Mouse (Mus musculus): ENCODE results near the gene Lgals3bp. TPM values are rescaled to one million over a fixed set of nuclear protein-coding genes. Genes with fewer than 3 reads are reported as not detected.

Lgals3bp gene
- polyA plus RNA-seq, 1 experiment from 2014 or later = 120 TPM

GRCm38 (mm10) chr11:118369251-118369650, 32.6 kb downstream of the Lgals3bp start:
- DNase-seq (ENCODE audit: low spot score) (no peak), ATAC-seq (replicated peaks; ENCODE audit: low FRiP score, low TSS enrichment, low read depth) (no peak)
- 76% methylated on average over 5 of the region's 5 CpGs for WGBS
- no peaks in the 10 kb centered on the region for H3K27me3 ChIP-seq (replicated peaks; ENCODE audit: control insufficient read depth, insufficient read depth, low read length)
- no peaks in the 10 kb centered on the region for H3K36me3 ChIP-seq (ENCODE audit: control insufficient read depth, insufficient read depth, low read length)
- H3K9ac ChIP-seq (ENCODE audit: low read length) = no peak overlapping the region
- H3K4me2 ChIP-seq (ENCODE audit: low read length) = no peak overlapping the region
- no peak overlapping the region for H3K27ac ChIP-seq (ENCODE audit: low read depth)
- H3K9me3 ChIP-seq (ENCODE audit: control insufficient read depth, low read length) = no peaks in the 10 kb centered on the region
- H3K4me3 ChIP-seq (ENCODE audit: low read depth, low read length) = no peak overlapping the region
- H3K4me1 ChIP-seq (replicated peaks; ENCODE audit: control insufficient read depth, insufficient read depth, low read length) = peaks cover 15% of the 10 kb centered on the region

GRCm38 (mm10) chr11:118368330-118368729, 33.6 kb downstream of the Lgals3bp start:
- no peak overlapping the region for H3K4me3 ChIP-seq (ENCODE audit: low read depth, low read length)
- WGBS = 65% methylated on average over 3 of the region's 3 CpGs
- no peak overlapping the region for H3K9ac ChIP-seq (ENCODE audit: low read length)
- ATAC-seq (replicated peaks; ENCODE audit: low FRiP score, low TSS enrichment, low read depth) = no peak
- no peaks in the 10 kb centered on the region for H3K27me3 ChIP-seq (replicated peaks; ENCODE audit: control insufficient read depth, insufficient read depth, low read length)
- no peak overlapping the region for H3K27ac ChIP-seq (ENCODE audit: low read depth)
- H3K4me1 ChIP-seq (replicated peaks; ENCODE audit: control insufficient read depth, insufficient read depth, low read length) = peaks cover 21% of the 10 kb centered on the region
- no peaks in the 10 kb centered on the region for H3K9me3 ChIP-seq (ENCODE audit: control insufficient read depth, low read length)
- H3K36me3 ChIP-seq (ENCODE audit: control insufficient read depth, insufficient read depth, low read length) = no peaks in the 10 kb centered on the region
- no peak overlapping the region for H3K4me2 ChIP-seq (ENCODE audit: low read length)
- DNase-seq (ENCODE audit: low spot score) = no peak

GRCm38 (mm10) chr11:118366559-118366958, 35.3 kb downstream of the Lgals3bp start:
- DNase-seq (ENCODE audit: low spot score) = no peak
- Histone ChIP-seq H3K4me3 (ENCODE audit: low read depth, low read length) (no peak overlapping the region), H3K4me2 (ENCODE audit: low read length) (no peak overlapping the region), H3K27me3 (replicated peaks; ENCODE audit: control insufficient read depth, insufficient read depth, low read length) (no peaks in the 10 kb centered on the region), H3K9me3 (ENCODE audit: control insufficient read depth, low read length) (no peaks in the 10 kb centered on the region), H3K36me3 (ENCODE audit: control insufficient read depth, insufficient read depth, low read length) (no peaks in the 10 kb centered on the region), H3K4me1 (replicated peaks; ENCODE audit: control insufficient read depth, insufficient read depth, low read length) (peaks cover 34% of the 10 kb centered on the region), H3K9ac (ENCODE audit: low read length) (no peak overlapping the region), H3K27ac (ENCODE audit: low read depth) (no peak overlapping the region)
- WGBS = 61% methylated on average over 8 of the region's 8 CpGs
- no peak for ATAC-seq (replicated peaks; ENCODE audit: low FRiP score, low TSS enrichment, low read depth)

- ATAC-seq (replicated peaks; ENCODE audit: low FRiP score, low TSS enrichment, low read depth) = no peak
- WGBS = 47% methylated on average over 3 of the region's 3 CpGs
- no peak overlapping the region for H3K4me2 ChIP-seq (ENCODE audit: low read length)
- peaks cover 36% of the 10 kb centered on the region for H3K4me1 ChIP-seq (replicated peaks; ENCODE audit: control insufficient read depth, insufficient read depth, low read length)
- H3K27me3 ChIP-seq (replicated peaks; ENCODE audit: control insufficient read depth, insufficient read depth, low read length) = no peaks in the 10 kb centered on the region
- DNase-seq (ENCODE audit: low spot score) = no peak
- no peaks in the 10 kb centered on the region for H3K9me3 ChIP-seq (ENCODE audit: control insufficient read depth, low read length)
- H3K27ac ChIP-seq (ENCODE audit: low read depth) = no peak overlapping the region
- H3K36me3 ChIP-seq (ENCODE audit: control insufficient read depth, insufficient read depth, low read length) = no peaks in the 10 kb centered on the region
- H3K9ac ChIP-seq (ENCODE audit: low read length) = no peak overlapping the region
- H3K4me3 ChIP-seq (ENCODE audit: low read depth, low read length) = no peak overlapping the region
Measured at GRCm38 (mm10) chr11:118366108-118366507, 35.8 kb downstream of the Lgals3bp start.

GRCm38 (mm10) chr11:118365171-118365570, 36.7 kb downstream of the Lgals3bp start:
- Histone ChIP-seq H3K4me3 (ENCODE audit: low read depth, low read length) (no peak overlapping the region), H3K9ac (ENCODE audit: low read length) (no peak overlapping the region), H3K27me3 (replicated peaks; ENCODE audit: control insufficient read depth, insufficient read depth, low read length) (no peaks in the 10 kb centered on the region), H3K9me3 (ENCODE audit: control insufficient read depth, low read length) (no peaks in the 10 kb centered on the region), H3K4me1 (replicated peaks; ENCODE audit: control insufficient read depth, insufficient read depth, low read length) (peaks cover 46% of the 10 kb centered on the region), H3K27ac (ENCODE audit: low read depth) (peak overlapping the region; percentile 51), H3K4me2 (ENCODE audit: low read length) (no peak overlapping the region), H3K36me3 (ENCODE audit: control insufficient read depth, insufficient read depth, low read length) (no peaks in the 10 kb centered on the region)
- WGBS = 49% methylated on average over 7 of the region's 7 CpGs
- ATAC-seq (replicated peaks; ENCODE audit: low FRiP score, low TSS enrichment, low read depth) = peak; percentile 51; the same call in 1 of the 2 replicates
- DNase-seq (ENCODE audit: low spot score) = no peak

- ATAC-seq (replicated peaks; ENCODE audit: low FRiP score, low TSS enrichment, low read depth) = no peak
- 86% methylated on average over 4 of the region's 4 CpGs for WGBS
Measured at GRCm38 (mm10) chr11:118364021-118364420, 37.9 kb downstream of the Lgals3bp start.

GRCm38 (mm10) chr11:118362971-118363518, 38.8 kb downstream of the Lgals3bp start:
- no peak overlapping the region for H3K4me3 ChIP-seq (ENCODE audit: low read depth, low read length)
- peak overlapping the region; percentile 62 for H3K27ac ChIP-seq (ENCODE audit: low read depth)
- ATAC-seq (replicated peaks; ENCODE audit: low FRiP score, low TSS enrichment, low read depth) (peak; percentile 62), DNase-seq (ENCODE audit: low spot score) (peak; percentile 77)
- H3K36me3 ChIP-seq (ENCODE audit: control insufficient read depth, insufficient read depth, low read length) = no peaks in the 10 kb centered on the region
- no peaks in the 10 kb centered on the region for H3K9me3 ChIP-seq (ENCODE audit: control insufficient read depth, low read length)
- WGBS = under 1% methylated on average over 8 of the region's 8 CpGs
- no peak overlapping the region for H3K9ac ChIP-seq (ENCODE audit: low read length)
- H3K4me2 ChIP-seq (ENCODE audit: low read length) = peak overlapping the region; percentile 28
- no peaks in the 10 kb centered on the region for H3K27me3 ChIP-seq (replicated peaks; ENCODE audit: control insufficient read depth, insufficient read depth, low read length)
- peaks cover 46% of the 10 kb centered on the region for H3K4me1 ChIP-seq (replicated peaks; ENCODE audit: control insufficient read depth, insufficient read depth, low read length)

More at GRCm38 (mm10) chr11:118364021-118364420, 37.9 kb downstream of the Lgals3bp start:
- H3K27me3 ChIP-seq (replicated peaks; ENCODE audit: control insufficient read depth, insufficient read depth, low read length) = no peaks in the 10 kb centered on the region
- H3K9ac ChIP-seq (ENCODE audit: low read length) = no peak overlapping the region
- no peak overlapping the region for H3K4me2 ChIP-seq (ENCODE audit: low read length)
- no peak for DNase-seq (ENCODE audit: low spot score)
- H3K4me3 ChIP-seq (ENCODE audit: low read depth, low read length) = no peak overlapping the region
- no peaks in the 10 kb centered on the region for H3K9me3 ChIP-seq (ENCODE audit: control insufficient read depth, low read length)
- H3K36me3 ChIP-seq (ENCODE audit: control insufficient read depth, insufficient read depth, low read length) = no peaks in the 10 kb centered on the region
- H3K27ac ChIP-seq (ENCODE audit: low read depth) = no peak overlapping the region
- H3K4me1 ChIP-seq (replicated peaks; ENCODE audit: control insufficient read depth, insufficient read depth, low read length) = peaks cover 46% of the 10 kb centered on the region

- Histone ChIP-seq H3K27ac (ENCODE audit: low read depth) (peak overlapping the region; percentile 62), H3K4me1 (replicated peaks; ENCODE audit: control insufficient read depth, insufficient read depth, low read length) (peaks cover 46% of the 10 kb centered on the region), H3K36me3 (ENCODE audit: control insufficient read depth, insufficient read depth, low read length) (no peaks in the 10 kb centered on the region), H3K4me2 (ENCODE audit: low read length) (no peak overlapping the region), H3K9ac (ENCODE audit: low read length) (no peak overlapping the region), H3K27me3 (replicated peaks; ENCODE audit: control insufficient read depth, insufficient read depth, low read length) (no peaks in the 10 kb centered on the region), H3K9me3 (ENCODE audit: control insufficient read depth, low read length) (no peaks in the 10 kb centered on the region), H3K4me3 (ENCODE audit: low read depth, low read length) (no peak overlapping the region)
- ATAC-seq (replicated peaks; ENCODE audit: low FRiP score, low TSS enrichment, low read depth) = no peak
- WGBS = 62% methylated on average over 1 of the region's 1 CpGs
- no peak for DNase-seq (ENCODE audit: low spot score)
Measured at GRCm38 (mm10) chr11:118362501-118362900, 39.4 kb downstream of the Lgals3bp start.

- WGBS = 32% methylated on average over 10 of the region's 10 CpGs
- no peak for ATAC-seq (replicated peaks; ENCODE audit: low FRiP score, low TSS enrichment, low read depth)
- Histone ChIP-seq H3K9me3 (ENCODE audit: control insufficient read depth, low read length) (no peaks in the 10 kb centered on the region), H3K27ac (ENCODE audit: low read depth) (no peak overlapping the region), H3K4me2 (ENCODE audit: low read length) (peak overlapping the region; percentile 8; the same call in 1 of the 2 replicates), H3K4me1 (replicated peaks; ENCODE audit: control insufficient read depth, insufficient read depth, low read length) (peaks cover 44% of the 10 kb centered on the region), H3K9ac (ENCODE audit: low read length) (no peak overlapping the region), H3K4me3 (ENCODE audit: low read depth, low read length) (no peak overlapping the region), H3K36me3 (ENCODE audit: control insufficient read depth, insufficient read depth, low read length) (no peaks in the 10 kb centered on the region), H3K27me3 (replicated peaks; ENCODE audit: control insufficient read depth, insufficient read depth, low read length) (no peaks in the 10 kb centered on the region)
- no peak for DNase-seq (ENCODE audit: low spot score)
Measured at GRCm38 (mm10) chr11:118360907-118361341, 41.0 kb downstream of the Lgals3bp start.

Data from intestine, embryonic 14.5 days (tissue).